Mouse (Mus musculus) heart, embryonic 16.5 days (tissue): ENCODE measurements around the gene Tppp. TPM values are rescaled to one million over a fixed set of nuclear protein-coding genes. Genes with fewer than 3 reads are reported as not detected.
"Not testable (repeated sequence)": the region's sequence is repeated elsewhere in the genome, so short reads cannot be mapped to it uniquely, and the experiment has no call there.

Experiments
- ATAC-seq: fragments of 200-750 bp; cut with Nextera tagmentation; replicated peaks from 2 replicates; pipeline ENCODE4 v1.8.0; 2017; ENCODE audit warnings: moderate number of reproducible peaks; ENCODE audit not compliant: insufficient read depth, low FRiP score; ENCODE audit errors: extremely low read depth
- H3K27ac ChIP-seq: fragments of 300-500 bp; sonication (generic); 2 replicates; pipeline ENCODE4 v1.5.1; 2014; ENCODE audit warnings: mild to moderate bottlenecking, low read length, control low read depth, moderate library complexity
- H3K27me3 ChIP-seq: fragments of 300-500 bp; sonication (generic); 2 replicates; pipeline ENCODE4 v1.6.1; 2014; ENCODE audit warnings: low read length, mixed read lengths; ENCODE audit not compliant: control insufficient read depth, insufficient read depth
- H3K36me3 ChIP-seq: fragments of 300-500 bp; sonication (generic); 2 replicates; pipeline ENCODE4 v1.6.1; 2014; ENCODE audit not compliant: control insufficient read depth, insufficient read depth
- H3K4me1 ChIP-seq: fragments of 300-500 bp; sonication (generic); 2 replicates; pipeline ENCODE4 v1.6.1; 2014; ENCODE audit warnings: low read length, mixed read lengths; ENCODE audit not compliant: control insufficient read depth, insufficient read depth
- H3K4me2 ChIP-seq: fragments of 300-500 bp; sonication (generic); 2 replicates; pipeline ENCODE4 v1.6.1; 2014; ENCODE audit warnings: low read depth, mild to moderate bottlenecking, control low read depth, low read length
- H3K4me3 ChIP-seq: fragments of 300-500 bp; sonication (generic); 2 replicates; pipeline ENCODE4 v1.5.1; 2014; ENCODE audit warnings: mild to moderate bottlenecking, control low read depth, low read length
- H3K9ac ChIP-seq: fragments of 300-500 bp; sonication (generic); 2 replicates; pipeline ENCODE4 v1.6.1; 2014; ENCODE audit warnings: low read length, control low read depth
- H3K9me3 ChIP-seq: fragments of 300-500 bp; sonication (generic); replicated peaks from 2 replicates; pipeline ENCODE4 v1.6.1; 2016; ENCODE audit warnings: low read length; ENCODE audit not compliant: control insufficient read depth
- WGBS: fragments of 180-500 bp; shearing (Covaris S2); extraction: QIAGEN DNeasy Blood & Tissue Kit; methylation state at CpG from one replicate; pipeline ENCODE4 v1.1.7; 2014; 5-methylcytosine and 5-hydroxymethylcytosine counted together
- polyA plus RNA-seq: library from polyadenylated mRNA; unstranded; fragments of >200 nt; fragmentation: Nextera tagmentation; extraction: Ambion mirVana; gene quantifications from 2 replicates; pipeline ENCODE4 v1.2.1, GENCODE M21; 2015

Tppp gene
- polyA plus RNA-seq, 1 experiment from 2014 or later: 8.6 TPM

- peak overlapping the region; percentile 99 for H3K4me2 ChIP-seq
- H3K9ac ChIP-seq: peak overlapping the region; percentile 72
- no peak for ATAC-seq
- no peaks in the 10 kb centered on the region for H3K9me3 ChIP-seq
- H3K27me3 ChIP-seq: 0 out of 2 replicates have a peak, but pooled peaks cover 8% of the 10 kb centered on the region
- peaks cover 13% of the 10 kb centered on the region for H3K4me1 ChIP-seq
- peak overlapping the region; percentile 70 for H3K4me3 ChIP-seq
- H3K27ac ChIP-seq: no peak overlapping the region
- no peaks in the 10 kb centered on the region for H3K36me3 ChIP-seq
- 7% methylated on average over 3 of the region's 3 CpGs for WGBS
Observed at GRCm38 (mm10) chr13:74010678-74011077, 1.5 kb downstream of the Tppp start.

GRCm38 (mm10) chr13:74015908-74016307, 6.7 kb downstream of the Tppp start:
- H3K9ac ChIP-seq: no peak overlapping the region
- no peaks in the 10 kb centered on the region for H3K36me3 ChIP-seq
- 75% methylated on average over 4 of the region's 4 CpGs for WGBS
- H3K4me1 ChIP-seq: peaks cover 2% of the 10 kb centered on the region
- H3K27me3 ChIP-seq: 0 out of 2 replicates have a peak, but pooled peaks cover 6% of the 10 kb centered on the region
- H3K9me3 ChIP-seq: no peaks in the 10 kb centered on the region
- no peak overlapping the region for H3K4me3 ChIP-seq
- no peak overlapping the region for H3K27ac ChIP-seq
- ATAC-seq: 0 out of 2 replicates have a peak, but pooled peaks have one; percentile 18
- no peak overlapping the region for H3K4me2 ChIP-seq

GRCm38 (mm10) chr13:74017426-74017825, 8.2 kb downstream of the Tppp start:
- ATAC-seq: no peak
- H3K36me3 ChIP-seq: no peaks in the 10 kb centered on the region
- H3K9me3 ChIP-seq: no peaks in the 10 kb centered on the region
- H3K4me1 ChIP-seq: no peaks in the 10 kb centered on the region; the same call in 1 of the 2 replicates
- H3K27ac ChIP-seq: no peak overlapping the region
- H3K27me3 ChIP-seq: no peaks in the 10 kb centered on the region
- WGBS: 72% methylated on average over 4 of the region's 4 CpGs
- H3K4me3 ChIP-seq: no peak overlapping the region
- no peak overlapping the region for H3K9ac ChIP-seq
- no peak overlapping the region for H3K4me2 ChIP-seq

- WGBS: 67% methylated on average over 8 of the region's 8 CpGs
- H3K4me2 ChIP-seq, H3K9me3 ChIP-seq, H3K27ac ChIP-seq, H3K4me3 ChIP-seq, H3K4me1 ChIP-seq, H3K27me3 ChIP-seq, H3K9ac ChIP-seq, H3K36me3 ChIP-seq, ATAC-seq: not testable (repeated sequence)
Observed at GRCm38 (mm10) chr13:74019006-74019405, 9.8 kb downstream of the Tppp start.

- Histone ChIP-seq H3K9me3 (no peaks in the 10 kb centered on the region), H3K4me3 (no peak overlapping the region), H3K9ac (0 out of 2 replicates have a peak overlapping the region, but pooled peaks have one; percentile 32), H3K4me1 (peaks cover 18% of the 10 kb centered on the region), H3K27me3 (no peaks in the 10 kb centered on the region), H3K36me3 (no peaks in the 10 kb centered on the region), H3K4me2 (no peak overlapping the region), H3K27ac (peak overlapping the region; percentile 15)
- WGBS: 58% methylated on average over 4 of the region's 4 CpGs
- 0 out of 2 replicates have a peak, but pooled peaks have one; percentile 50 for ATAC-seq
Observed at GRCm38 (mm10) chr13:74025151-74026081, 16.2 kb downstream of the Tppp start.

GRCm38 (mm10) chr13:74026215-74026614, 17.0 kb downstream of the Tppp start:
- Histone ChIP-seq H3K4me3 (no peak overlapping the region), H3K27ac (peak overlapping the region; percentile 15), H3K9me3 (no peaks in the 10 kb centered on the region), H3K4me1 (peaks cover 18% of the 10 kb centered on the region), H3K4me2 (no peak overlapping the region), H3K36me3 (no peaks in the 10 kb centered on the region), H3K9ac (no peak overlapping the region), H3K27me3 (no peaks in the 10 kb centered on the region)
- peak; percentile 78 for ATAC-seq
- WGBS: 13% methylated on average over 2 of the region's 2 CpGs

GRCm38 (mm10) chr13:74028116-74028515, 18.9 kb downstream of the Tppp start:
- Histone ChIP-seq H3K4me3 (no peak overlapping the region), H3K9ac (no peak overlapping the region), H3K9me3 (no peaks in the 10 kb centered on the region), H3K36me3 (0 out of 2 replicates have a peak, but pooled peaks cover 2% of the 10 kb centered on the region), H3K27me3 (no peaks in the 10 kb centered on the region), H3K27ac (no peak overlapping the region), H3K4me2 (no peak overlapping the region), H3K4me1 (peaks cover 18% of the 10 kb centered on the region)
- no peak for ATAC-seq
- WGBS: 61% methylated on average over 2 of the region's 2 CpGs

- Histone ChIP-seq H3K9me3 (no peaks in the 10 kb centered on the region), H3K9ac (no peak overlapping the region), H3K27ac (no peak overlapping the region), H3K4me3 (no peak overlapping the region), H3K4me2 (no peak overlapping the region), H3K4me1 (peaks cover 18% of the 10 kb centered on the region), H3K36me3 (0 out of 2 replicates have a peak, but pooled peaks cover 2% of the 10 kb centered on the region), H3K27me3 (no peaks in the 10 kb centered on the region)
- no peak for ATAC-seq
- WGBS: 67% methylated on average over 2 of the region's 2 CpGs
Observed at GRCm38 (mm10) chr13:74029013-74029412, 19.8 kb downstream of the Tppp start.

GRCm38 (mm10) chr13:74030691-74031090, 21.5 kb downstream of the Tppp start:
- no peak overlapping the region for H3K27ac ChIP-seq
- H3K9ac ChIP-seq: no peak overlapping the region
- peaks cover 12% of the 10 kb centered on the region for H3K4me1 ChIP-seq
- 0 out of 2 replicates have a peak, but pooled peaks cover 2% of the 10 kb centered on the region for H3K36me3 ChIP-seq
- H3K4me2 ChIP-seq: no peak overlapping the region
- no peak for ATAC-seq
- WGBS: 87% methylated on average over 7 of the region's 7 CpGs
- H3K27me3 ChIP-seq: no peaks in the 10 kb centered on the region
- no peaks in the 10 kb centered on the region for H3K9me3 ChIP-seq
- no peak overlapping the region for H3K4me3 ChIP-seq
